1 mouse cellular context compared by ENCODE assay signal in the genomic region with DNA sequence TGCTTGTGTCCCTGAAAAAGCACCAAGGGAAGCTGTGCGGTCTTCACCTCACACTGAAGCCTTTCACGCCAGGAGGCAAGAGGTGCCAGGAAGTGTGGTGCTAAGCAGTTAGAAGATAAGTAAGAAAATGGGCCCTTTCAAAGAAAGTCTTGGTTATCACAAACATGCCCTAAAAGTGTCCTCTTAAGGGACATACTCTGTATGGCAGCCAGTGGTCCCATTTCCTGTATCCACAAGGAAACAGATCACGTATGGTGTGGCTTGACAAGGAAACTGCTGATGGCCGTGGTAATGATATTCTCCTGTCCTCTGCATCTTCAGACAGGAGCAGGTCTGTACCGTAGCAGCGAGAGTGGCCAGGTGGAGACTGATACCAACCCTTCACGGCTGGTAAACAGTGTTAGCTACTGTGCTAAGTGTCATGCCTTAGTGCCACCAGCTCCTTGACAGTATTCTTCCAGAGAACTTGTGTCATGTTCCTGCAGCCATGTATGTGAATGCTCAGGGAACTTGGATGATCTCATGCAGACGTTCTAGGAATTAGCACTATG.
A peak's percentile ranks its signal among the peaks of the same experiment; 100 is the strongest.
TF ChIP-seq lines count a peak whose summit lies in the region.

No protein-coding gene starts in this region.

TF ChIP-seq in MEL, 35 proteins besides CTCF, POLR2A, EP300 and RAD21:
- no peak for TF ChIP-seq ELF1 (IDR thresholded peaks at IDR 0.05; ENCODE audit: low read depth, low read length)
- TF ChIP-seq TAL1 (IDR thresholded peaks at IDR 0.05; ENCODE audit: low read length), result peak; percentile 55
- no peak for TF ChIP-seq UBTF (IDR thresholded peaks at IDR 0.05; ENCODE audit: borderline replicate concordance, insufficient read depth, low read depth, low read length)
- no peak for TF ChIP-seq NELFE (IDR thresholded peaks at IDR 0.05; ENCODE audit: low read depth, low read length)
